Mouse (Mus musculus) small intestine, adult 2 months (tissue): ENCODE results near the gene Mettl7a1.

Experiments used
- CTCF ChIP-seq: fragments of 200-500 bp; IDR thresholded peaks from 2 replicates; pipeline ENCODE4 v1.5.1; 2012; ENCODE audit warnings: low read depth, mild to moderate bottlenecking, control low read depth, inconsistent platforms, low read length, moderate library complexity, mixed read lengths; ENCODE audit not compliant: insufficient replicate concordance, insufficient read length; ENCODE audit errors: extremely low read depth
- POLR2A ChIP-seq: fragments of 200-500 bp; IDR thresholded peaks from 2 replicates; pipeline ENCODE4 v1.6.1; 2012; ENCODE audit warnings: low read depth, mild to moderate bottlenecking, control low read depth, inconsistent platforms, low read length, moderate library complexity

DNA sequence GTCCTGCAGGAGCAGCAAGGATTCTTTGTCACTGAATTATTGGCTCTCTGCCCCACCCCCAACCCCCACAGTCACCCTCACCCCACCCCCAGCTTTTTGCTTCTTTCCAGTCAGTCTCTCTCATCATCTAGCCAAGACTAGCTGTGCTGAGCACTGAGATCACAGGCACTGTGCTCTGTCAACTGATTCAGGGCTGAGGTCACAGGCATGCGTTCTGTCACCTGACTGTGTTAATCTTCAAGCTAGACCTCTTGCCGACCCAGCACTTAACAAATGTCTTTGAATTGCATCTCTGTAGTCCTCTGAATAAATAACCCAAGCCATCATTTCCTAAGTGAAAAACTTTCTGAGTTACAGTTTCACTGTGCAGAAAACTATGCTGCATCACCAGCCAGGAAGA lies 45.6 kb downstream of the Mettl7a1 start:
- TF ChIP-seq CTCF = no peak
- no peak for TF ChIP-seq POLR2A
